Mouse (Mus musculus) gastrocnemius, postnatal 10 days (tissue): ENCODE measurements around the gene Ankrd55. TPM values are rescaled to one million over a fixed set of nuclear protein-coding genes. Genes with fewer than 3 reads are reported as not detected.
"Not testable (repeated sequence)": the region's sequence is repeated elsewhere in the genome, so short reads cannot be mapped to it uniquely, and the experiment has no call there.

Experiments
- DNase-seq: peaks from one replicate; pipeline ENCODE4 v3.0.0; 2021; ENCODE audit warnings: mixed read lengths
- total RNA-seq, 2 experiments: library from RNA; stranded (reverse); gene quantifications; 2 replicates each; pipeline ENCODE4 v1.2.3; 2021

The Ankrd55 gene
- total RNA-seq, 2 experiments from 2014 or later = not detected

DNA sequence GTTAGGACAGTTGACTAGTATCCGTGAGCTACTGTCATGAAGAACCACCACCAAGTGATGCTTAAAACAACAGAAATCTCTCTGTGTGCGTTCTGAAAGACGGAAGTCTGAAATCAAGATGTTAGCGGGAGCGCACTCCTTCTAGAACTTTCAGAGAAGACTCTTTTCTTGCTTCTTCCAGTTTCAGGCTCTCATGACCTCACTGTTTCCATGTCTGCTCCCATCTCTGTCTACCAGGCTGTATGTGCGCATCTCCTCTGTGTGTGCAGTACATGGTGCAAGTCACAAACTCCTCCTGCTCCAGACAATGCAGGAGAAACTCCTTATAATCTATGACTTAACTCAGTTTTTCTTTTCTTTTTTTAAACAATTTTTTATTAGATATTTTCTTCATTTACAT, 4.8 kb downstream of the Ankrd55 start:
- DNase-seq = no peak

DNA sequence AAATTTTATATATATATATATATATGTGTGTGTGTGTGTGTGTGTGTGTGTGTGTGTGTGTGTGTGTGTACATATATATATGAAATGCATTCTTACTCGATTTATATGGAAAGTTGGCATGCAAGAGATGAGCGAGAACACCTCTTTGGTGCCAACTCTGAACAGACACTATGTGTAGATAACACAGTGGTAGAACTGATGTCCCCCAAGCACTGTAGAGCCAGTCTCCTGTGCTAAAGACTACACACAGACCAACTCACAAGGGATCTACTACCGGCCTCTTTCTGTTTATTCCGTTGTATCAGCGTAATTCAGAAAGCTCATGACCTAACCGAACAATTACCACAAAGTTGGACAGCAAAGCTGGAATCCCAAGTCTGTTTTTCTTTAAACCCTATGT, 6.2 kb downstream of the Ankrd55 start:
- no peak for DNase-seq

DNA sequence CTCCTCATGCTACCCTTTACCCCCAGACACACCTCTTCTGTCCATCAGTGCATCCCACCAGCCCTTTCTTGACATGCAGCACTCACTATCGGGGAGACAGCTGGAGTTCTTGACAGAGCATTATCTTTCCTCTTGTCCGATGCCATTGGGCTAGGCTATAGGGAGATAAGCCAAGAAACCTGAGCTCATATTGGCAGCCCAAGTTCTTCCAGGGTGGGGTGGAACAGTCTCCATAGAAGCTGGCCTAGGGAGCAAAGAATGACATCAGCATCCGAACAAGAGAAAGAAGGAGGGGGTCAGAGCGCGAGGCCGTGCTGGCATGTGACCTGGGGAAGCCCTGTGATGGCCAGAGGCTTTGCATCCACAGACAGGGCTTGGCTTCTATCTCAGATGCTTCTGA, 9.5 kb downstream of the Ankrd55 start:
- peak; percentile 24 for DNase-seq

DNA sequence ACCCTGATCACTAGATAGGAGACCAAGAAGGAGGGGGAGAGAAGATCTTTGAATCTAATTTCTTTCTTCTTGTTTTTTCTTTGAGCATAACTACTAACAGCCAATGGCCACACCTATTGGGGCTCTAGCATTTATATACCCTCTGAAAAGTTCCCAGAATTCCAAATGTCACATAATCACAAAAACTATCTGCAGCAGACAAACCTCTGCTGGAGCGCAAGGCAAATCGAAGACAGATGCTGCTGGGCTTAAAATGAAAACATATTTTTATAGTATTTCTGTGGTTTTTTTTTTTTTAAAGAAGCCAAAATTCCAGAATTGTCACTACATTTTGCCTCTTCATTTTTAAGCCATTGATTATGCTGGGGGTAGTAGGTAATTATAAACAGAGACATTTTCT, 15.2 kb downstream of the Ankrd55 start:
- no peak for DNase-seq

DNA sequence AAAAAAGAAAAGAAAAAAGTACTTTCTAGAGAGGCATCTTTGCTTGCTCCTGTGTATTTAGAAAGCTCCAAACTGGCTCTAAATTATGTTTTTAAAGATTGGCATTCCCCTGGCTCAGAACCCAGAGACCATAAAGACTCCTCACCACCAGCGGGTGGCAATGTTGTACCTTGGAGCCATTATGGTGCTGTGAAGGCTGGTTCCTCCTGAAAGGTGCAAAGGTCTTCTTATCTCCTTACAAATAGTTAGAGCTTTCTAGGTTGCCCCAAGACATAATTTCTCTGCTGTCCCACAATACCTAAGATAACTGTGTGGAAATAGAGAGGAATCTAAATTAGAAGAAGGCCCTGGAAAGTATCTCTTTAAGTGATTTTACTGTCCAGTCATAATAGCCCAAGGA, 20.4 kb downstream of the Ankrd55 start:
- peak; percentile 46 for DNase-seq

DNA sequence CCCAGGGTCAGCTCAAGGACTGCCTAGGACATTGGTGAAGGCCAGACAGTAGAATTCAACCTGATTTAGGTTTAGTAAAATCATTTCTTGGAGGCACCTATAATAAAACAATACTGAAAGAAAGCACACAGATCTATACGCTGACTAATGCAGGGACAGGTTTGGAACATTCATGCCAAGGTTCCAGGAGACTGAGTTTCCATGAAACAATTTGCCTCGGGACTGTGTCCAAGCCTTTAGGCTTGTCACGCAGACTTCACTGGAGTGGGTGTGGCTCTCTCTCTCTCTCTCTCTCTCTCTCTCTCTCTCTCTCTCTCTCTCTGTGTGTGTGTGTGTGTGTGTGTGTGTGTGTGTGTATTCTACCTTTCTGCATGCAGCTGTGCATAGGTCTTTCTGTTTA, 23.4 kb downstream of the Ankrd55 start:
- not testable (repeated sequence) for DNase-seq

- no peak for DNase-seq
Observed at GRCm38 (mm10) chr13:112315442-112315841, 27.2 kb downstream of the Ankrd55 start.

DNA sequence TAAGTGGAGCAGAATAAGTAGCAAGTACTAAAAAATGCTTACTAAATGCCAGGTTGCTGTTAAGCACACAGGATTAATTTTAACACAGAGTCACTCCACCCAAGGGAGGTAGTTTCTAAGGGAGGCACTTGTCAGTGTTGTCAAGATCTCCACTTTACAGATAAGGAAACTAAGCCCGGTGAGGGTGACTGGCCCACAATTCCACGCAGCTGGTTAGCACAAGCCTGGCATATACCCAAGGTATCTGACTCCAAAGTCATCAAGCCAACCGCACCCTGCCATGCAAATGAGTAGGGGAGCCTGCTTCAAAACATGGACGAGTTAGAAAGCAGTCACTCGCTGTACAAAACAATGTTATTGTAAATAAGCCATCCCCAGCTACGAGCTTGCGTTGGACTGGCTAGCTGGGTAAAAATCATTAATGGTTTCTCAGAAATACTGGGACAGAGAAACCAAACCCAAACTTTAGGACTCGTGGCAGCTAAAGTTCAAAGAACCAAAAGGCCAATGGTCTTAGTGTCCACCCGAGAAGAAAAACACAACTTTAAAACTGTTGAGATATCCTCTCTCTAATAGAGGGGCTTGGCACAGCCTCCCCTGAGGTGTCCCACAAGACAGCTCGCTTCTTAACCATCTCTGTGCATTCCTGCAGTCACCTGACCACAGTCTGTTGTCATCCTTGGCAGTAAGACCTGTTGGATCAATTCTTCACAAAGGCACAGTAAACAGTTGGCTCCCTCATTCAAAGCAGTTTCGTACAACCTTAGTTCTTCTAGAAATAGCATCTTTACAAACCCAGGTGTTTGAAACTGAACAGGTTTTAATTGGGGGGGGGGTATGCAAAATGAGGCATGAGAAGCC, 28.6 kb downstream of the Ankrd55 start:
- DNase-seq = no peak

DNA sequence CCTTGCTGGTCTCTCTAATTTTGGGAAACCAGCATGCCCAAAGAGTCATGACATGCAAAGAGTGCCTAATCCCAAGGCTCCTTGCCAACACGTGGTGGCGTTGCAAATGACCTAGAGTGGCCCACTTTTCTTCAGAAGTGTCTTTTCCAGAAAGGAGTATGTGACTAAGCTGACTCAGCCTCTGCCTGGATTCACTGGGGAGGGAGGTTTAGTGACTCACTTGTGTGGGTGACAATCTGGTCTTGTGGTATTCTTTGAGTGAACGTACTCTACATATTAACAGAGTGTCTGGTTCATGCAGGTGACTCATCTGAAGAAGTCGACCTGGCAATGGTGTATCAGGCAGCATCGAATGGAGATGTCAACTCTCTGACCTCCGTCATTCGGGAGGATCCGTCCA, 29.9 kb downstream of the Ankrd55 start:
- no peak for DNase-seq

GRCm38 (mm10) chr13:112323591-112324266, 35.5 kb downstream of the Ankrd55 start:
- DNase-seq = no peak

- no peak for DNase-seq
Observed at GRCm38 (mm10) chr13:112325126-112325525, 36.9 kb downstream of the Ankrd55 start.

DNA sequence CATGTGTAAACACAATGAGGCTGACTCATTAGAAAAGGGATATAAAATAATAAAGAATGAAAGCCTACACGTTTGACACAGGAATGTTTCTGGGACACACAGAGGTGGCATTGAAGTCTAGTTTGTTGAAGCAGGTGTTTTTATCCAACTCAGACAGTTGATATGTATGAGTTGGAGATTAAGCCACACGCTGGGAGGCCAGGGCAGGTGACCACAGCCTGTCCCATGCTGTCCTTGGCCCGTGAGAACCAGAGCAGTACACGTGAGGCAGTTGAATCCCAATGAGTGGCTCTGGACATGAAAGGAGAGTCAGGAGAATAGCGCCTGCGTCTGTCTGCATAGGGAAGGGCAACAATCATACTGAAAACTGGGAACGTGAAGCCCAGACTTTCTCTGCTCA, 38.2 kb downstream of the Ankrd55 start:
- no peak for DNase-seq

DNA sequence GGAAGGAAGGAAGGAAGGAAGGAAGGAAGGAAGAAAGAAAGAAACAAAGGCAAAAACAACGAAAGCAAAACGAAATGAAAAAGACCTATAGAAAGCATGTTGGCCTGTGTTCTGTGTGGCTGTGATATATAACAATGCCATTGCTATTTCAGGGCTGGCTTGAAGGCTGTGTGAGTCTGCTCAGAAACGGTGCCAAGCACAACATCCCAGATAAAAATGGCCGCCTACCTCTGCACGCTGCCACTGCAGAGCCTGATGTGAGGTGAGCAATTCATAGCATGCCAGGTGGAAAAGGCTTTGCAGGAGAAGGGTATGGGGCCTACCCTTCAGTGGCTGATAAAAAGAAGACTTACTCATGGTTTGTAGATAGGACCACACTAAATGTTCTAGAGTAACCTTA, 38.7 kb downstream of the Ankrd55 start:
- DNase-seq = no peak

DNA sequence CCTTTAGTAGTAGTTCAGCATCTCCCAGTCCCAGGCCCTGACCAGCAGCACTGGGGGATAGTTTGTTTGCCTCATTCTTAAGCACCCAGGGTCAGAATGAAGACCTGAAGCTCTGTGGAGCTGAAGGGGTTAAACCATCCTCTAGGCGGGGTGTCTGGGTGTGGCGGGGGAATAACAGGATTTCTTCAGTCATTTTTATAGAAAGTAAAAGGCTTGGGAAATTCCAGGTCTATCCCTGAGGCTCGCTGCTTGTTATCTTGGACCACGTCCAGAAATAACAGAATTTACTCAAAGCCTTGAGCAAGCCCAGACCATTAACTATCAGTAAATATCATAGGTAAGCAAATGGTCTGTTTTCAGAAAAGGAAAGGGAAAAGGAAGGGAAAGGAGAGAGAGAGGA, 39.3 kb downstream of the Ankrd55 start:
- DNase-seq = no peak

DNA sequence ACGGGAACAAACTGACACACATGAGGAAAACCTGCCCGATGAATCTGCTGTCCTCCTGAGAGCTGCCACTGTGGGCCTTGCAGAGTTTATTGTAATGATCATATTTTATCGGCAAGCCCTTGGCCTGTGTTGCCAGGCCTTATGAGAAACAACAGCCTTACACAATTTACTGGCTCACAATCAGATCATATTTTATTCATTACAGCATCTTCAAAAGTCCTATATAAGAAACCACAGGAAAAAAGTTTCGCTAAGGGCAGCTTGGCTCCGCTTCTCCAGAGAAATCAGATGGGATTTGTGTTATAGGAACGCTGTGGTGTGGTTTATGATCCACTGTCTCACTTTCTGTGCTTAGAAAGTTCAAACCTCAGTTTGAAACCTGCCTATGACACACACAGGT, 42.0 kb downstream of the Ankrd55 start:
- no peak for DNase-seq

DNA sequence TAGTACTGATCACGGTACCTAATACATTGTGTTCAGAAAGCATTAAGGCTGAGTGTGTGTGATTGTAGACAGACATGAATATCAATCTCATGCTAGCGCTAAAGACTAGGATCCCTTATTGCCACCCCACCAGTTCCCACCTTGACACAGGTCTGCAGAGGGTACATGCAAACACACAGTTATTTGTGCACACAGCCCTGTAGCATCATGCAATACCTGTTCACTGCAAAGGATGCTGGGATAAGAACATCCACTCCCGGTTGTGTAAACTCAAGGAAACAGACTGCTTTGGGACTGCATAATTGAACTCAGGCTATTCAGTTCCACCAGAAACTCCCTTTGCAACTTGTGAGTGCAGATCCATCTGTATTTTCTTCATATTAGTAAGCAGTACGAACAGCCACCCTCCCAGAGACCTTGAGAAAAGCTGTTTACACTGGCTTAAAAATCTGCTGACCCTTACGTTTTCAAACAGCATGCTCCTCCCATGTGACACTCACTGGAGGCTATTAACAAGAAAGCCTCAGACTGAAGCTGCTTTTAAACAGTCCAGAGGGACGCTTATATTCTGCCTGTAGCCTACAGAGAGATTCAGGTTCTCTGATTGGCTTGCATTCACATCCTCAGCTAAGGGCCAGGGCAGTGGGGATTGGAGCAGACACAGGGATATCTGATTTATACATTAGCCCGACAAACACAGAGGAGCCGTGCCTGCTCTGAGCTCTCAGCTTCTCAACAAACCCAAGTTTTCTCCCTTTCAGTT, 42.8 kb downstream of the Ankrd55 start:
- DNase-seq = no peak

DNA sequence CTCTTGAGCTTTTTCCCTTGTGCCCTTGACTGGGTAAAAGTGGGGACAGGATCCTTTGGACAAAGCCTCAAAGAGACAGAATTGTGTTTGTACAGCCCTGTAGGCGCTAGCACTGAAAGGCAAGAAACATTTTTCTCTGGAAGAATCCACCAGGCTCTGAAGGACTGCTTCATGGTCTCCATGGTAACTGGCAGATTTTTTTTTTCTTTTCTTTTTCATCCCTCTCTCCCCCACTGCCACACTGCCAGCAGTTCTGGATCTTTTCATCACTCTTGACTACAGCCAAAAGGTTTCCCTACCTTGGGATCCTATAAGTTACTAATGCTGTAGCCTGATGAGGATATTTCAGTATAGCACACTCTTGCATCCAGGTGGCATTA, 43.4 kb downstream of the Ankrd55 start:
- no peak for DNase-seq

DNA sequence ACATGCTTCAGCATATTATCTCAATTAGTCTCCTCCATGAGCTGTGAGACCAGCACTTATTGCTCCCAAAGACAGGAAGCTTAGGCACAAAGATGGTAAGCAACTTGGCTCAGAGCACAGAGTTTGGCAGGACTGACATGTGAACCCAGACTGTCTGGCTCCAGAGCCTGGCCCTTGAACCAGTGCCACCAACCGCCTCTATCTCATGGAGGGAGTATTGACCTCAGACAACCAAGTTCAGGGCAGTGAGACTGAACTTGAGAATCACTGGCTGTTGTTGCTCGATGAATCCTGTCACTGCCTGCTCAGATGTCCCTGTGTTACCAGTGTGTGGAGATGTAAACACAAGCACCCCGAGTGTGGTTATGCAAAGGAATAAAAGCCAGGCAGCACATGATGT, 47.3 kb downstream of the Ankrd55 start:
- DNase-seq = peak; percentile 36

GRCm38 (mm10) chr13:112337146-112337545, 48.9 kb downstream of the Ankrd55 start:
- no peak for DNase-seq

GRCm38 (mm10) chr13:112340205-112340604, 52.0 kb downstream of the Ankrd55 start:
- peak; percentile 38 for DNase-seq

- DNase-seq = no peak
Observed at GRCm38 (mm10) chr13:112340761-112341160, 52.5 kb downstream of the Ankrd55 start.

DNA sequence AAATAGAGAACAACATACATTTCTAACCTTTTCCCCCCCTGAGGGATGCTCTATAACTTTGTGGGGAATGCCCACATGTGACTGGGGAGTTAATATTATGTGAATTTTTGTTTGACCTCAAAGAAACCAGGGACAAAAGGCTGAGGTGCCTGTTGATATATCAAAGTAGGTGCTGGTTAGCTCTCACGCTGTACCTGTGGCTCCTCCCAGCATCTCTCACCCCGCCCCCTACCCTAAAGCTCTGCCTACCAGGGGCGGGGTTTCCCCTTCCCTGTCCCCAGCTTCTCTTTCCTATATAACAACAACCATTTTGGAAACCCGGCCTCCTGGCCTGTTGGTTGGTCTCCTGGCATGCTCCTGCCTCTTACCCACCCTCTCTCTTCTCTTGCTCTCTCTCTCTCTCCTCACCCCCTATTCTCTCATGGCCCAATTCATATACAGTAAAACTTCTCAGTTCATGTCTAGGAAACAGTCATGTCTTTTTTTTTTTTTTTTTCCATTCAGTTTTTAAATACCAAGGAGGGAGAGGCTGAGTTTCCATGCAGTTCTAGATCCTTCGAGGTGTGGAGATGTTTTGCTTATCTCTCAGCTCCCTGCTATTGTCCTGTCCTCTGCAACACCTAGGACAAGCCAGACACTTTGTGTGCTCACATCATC, 54.8 kb downstream of the Ankrd55 start:
- no peak for DNase-seq

DNA sequence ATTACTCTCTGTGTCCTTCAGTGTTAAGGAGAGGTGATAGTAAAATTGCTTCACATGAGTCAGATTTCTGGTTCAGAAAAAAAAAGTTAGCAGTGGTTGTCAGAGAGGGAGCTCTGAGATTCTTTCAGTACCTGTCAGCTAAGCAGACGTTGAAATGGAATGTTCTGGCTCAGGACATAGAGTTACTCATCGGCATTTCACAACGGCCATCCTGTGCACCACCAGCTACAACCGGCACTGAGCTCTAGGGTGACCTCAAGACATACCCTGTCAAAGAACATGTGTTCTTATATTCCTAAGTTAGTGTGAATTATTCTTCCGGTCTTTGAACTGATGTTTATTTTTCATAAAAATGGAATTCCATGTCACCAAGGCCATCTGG, 55.4 kb downstream of the Ankrd55 start:
- no peak for DNase-seq
